Mouse (Mus musculus): ENCODE measurements around the gene Rps8.
A peak's percentile ranks its signal among the peaks of the same experiment; 100 is the strongest.

DNA sequence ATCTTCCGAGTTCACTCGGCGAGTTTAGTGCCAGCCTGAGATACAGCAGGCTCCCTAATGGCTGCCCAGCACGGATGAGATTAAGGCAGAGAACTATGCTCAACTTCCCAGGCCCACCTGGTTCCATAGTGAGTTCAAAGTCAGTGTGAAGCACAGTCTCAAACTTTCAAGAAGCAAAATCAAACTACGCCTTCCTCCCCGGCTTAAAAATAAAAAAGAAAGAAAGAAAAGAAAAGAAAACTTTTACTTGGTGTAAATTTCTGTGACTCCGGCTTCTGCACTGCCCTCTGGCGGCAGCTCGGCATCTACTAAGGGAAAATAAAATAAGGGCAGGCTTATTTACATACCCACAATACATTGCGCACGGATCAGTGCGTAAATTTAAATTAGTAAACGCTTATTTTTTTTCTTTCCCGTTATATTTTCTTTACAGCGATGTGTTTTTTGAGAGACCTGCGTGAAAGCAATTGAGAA is 33.4 kb upstream of the Rps8 start:
- TF ChIP-seq CTCF (conservative IDR thresholded peaks at IDR 0.05; ENCODE audit: insufficient read depth, insufficient read length, low read depth, low read length): peak; percentile 71
- TF ChIP-seq POLR2A (IDR thresholded peaks at IDR 0.05; ENCODE audit: low read depth, low read length): no peak

Measured in kidney, adult 2 months (tissue).